Mouse (Mus musculus) embryonic facial prominence, embryonic 10.5 days (tissue): ENCODE results near the gene Ssxa1. TPM values are rescaled to one million over a fixed set of nuclear protein-coding genes. Genes with fewer than 3 reads are reported as not detected.
"Not testable (repeated sequence)": the region's sequence is repeated elsewhere in the genome, so short reads cannot be mapped to it uniquely, and the experiment has no call there.

Experiments used
- DNase-seq: peaks from one replicate; pipeline ENCODE4 v3.0.0-alpha.2; 2017; ENCODE audit warnings: low spot score
- H3K27ac ChIP-seq: fragments of 300-500 bp; sonication (generic); replicated peaks from 2 replicates; pipeline ENCODE4 v1.5.1; 2016; ENCODE audit warnings: mild to moderate bottlenecking
- H3K27me3 ChIP-seq: fragments of 300-500 bp; sonication (generic); replicated peaks from 2 replicates; pipeline ENCODE4 v1.6.1; 2016; ENCODE audit warnings: low read depth, mild to moderate bottlenecking; ENCODE audit not compliant: poor library complexity, severe bottlenecking
- H3K36me3 ChIP-seq: fragments of 300-500 bp; sonication (generic); replicated peaks from 2 replicates; pipeline ENCODE4 v1.6.1; 2016; ENCODE audit warnings: mild to moderate bottlenecking, moderate library complexity
- H3K4me1 ChIP-seq: fragments of 300-500 bp; sonication (generic); 2 replicates; pipeline ENCODE4 v1.6.1; 2016
- H3K4me3 ChIP-seq: fragments of 300-500 bp; sonication (generic); 2 replicates; pipeline ENCODE4 v1.5.1; 2016; ENCODE audit warnings: mild to moderate bottlenecking, moderate library complexity
- H3K9me3 ChIP-seq: fragments of 300-500 bp; sonication (generic); 2 replicates; pipeline ENCODE4 v1.6.1; 2016; ENCODE audit warnings: mild to moderate bottlenecking
- WGBS: fragments of 180-500 bp; shearing (Covaris S2); methylation state at CpG from one replicate; pipeline ENCODE4 v1.1.7; 2016; 5-methylcytosine and 5-hydroxymethylcytosine counted together
- polyA plus RNA-seq: library from polyadenylated mRNA; unstranded; fragments of >200 nt; fragmentation: Nextera tagmentation; extraction: Ambion mirVana; gene quantifications from 2 replicates; pipeline ENCODE4 v1.2.1, GENCODE M21; 2016

Ssxa1 gene
- polyA plus RNA-seq, result not detected in 2 replicates

GRCm38 (mm10) chrX:21115520-21115919 is at the start of gene Ssxa1:
Gene Ssxa1, plus strand, starts transcription at chrX:21115820.
- no peaks in the 10 kb centered on the region for H3K9me3 ChIP-seq
- no peaks in the 10 kb centered on the region for H3K27me3 ChIP-seq
- no peak for DNase-seq
- H3K36me3 ChIP-seq, result no peaks in the 10 kb centered on the region
- WGBS, result 78% methylated on average over 4 of the region's 4 CpGs
- H3K4me1 ChIP-seq, result no peaks in the 10 kb centered on the region
- H3K27ac ChIP-seq, result no peak within 1 kb of the TSS
- no peak within 1 kb of the TSS for H3K4me3 ChIP-seq

DNA sequence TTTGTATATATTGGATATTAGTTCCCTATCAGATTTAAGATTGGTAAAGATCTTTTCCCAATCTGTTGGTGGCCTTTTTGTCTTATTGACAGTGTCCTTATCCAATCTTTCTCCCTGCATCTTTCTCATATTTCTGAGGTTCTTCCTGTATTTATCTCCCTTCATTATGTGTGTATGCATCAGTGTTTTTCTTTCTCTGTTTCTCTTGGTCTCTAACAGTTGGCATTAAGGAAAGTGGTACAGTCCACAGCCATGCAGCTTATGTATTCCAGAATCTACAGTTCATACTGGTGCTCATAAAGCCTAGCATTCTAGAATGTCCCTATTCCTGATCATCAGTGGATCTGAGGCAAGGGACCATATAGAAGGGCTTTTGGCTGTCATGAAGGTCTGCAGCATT is 47.5 kb upstream of the Ssxa1 start, which contains the start of gene Spaca5:
Spaca5 (plus strand) TSS at position 301 of the 400 bp plus-strand sequence.
- no peak within 1 kb of the TSS for H3K4me3 ChIP-seq
- no peak within 1 kb of the TSS for H3K27ac ChIP-seq
- H3K27me3 ChIP-seq, result no peaks in the 10 kb centered on the region
- DNase-seq, result no peak
- no peaks in the 10 kb centered on the region for H3K36me3 ChIP-seq
- H3K4me1 ChIP-seq, result no peaks in the 10 kb centered on the region
- no peaks in the 10 kb centered on the region for H3K9me3 ChIP-seq

DNA sequence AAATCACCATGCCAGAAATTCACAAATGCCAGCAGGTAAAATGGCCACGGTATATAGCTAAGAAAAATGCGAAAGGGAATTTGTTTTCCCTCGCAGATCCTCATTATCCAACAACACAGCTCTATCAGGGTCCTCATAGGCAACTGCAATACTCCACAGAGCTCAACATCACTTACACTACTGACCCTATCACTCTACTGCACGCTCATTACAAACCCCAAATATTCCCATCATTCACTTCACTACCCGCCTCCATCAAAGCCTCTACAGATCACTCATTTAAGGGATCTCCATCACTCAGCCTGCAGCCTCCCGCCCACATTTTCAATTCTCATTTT is 27.0 kb upstream of the Ssxa1 start:
- H3K36me3 ChIP-seq, result peaks cover 6% of the 10 kb centered on the region; the same call in 1 of the 2 replicates
- H3K27ac ChIP-seq, result peak overlapping the region; percentile 63
- no peak for DNase-seq
- 36% methylated on average over 6 of the region's 6 CpGs for WGBS
- H3K4me3 ChIP-seq, result peak overlapping the region; percentile 59
- no peaks in the 10 kb centered on the region for H3K4me1 ChIP-seq
- H3K27me3 ChIP-seq, result no peaks in the 10 kb centered on the region
- peaks cover 3% of the 10 kb centered on the region; the same call in 1 of the 2 replicates for H3K9me3 ChIP-seq

DNA sequence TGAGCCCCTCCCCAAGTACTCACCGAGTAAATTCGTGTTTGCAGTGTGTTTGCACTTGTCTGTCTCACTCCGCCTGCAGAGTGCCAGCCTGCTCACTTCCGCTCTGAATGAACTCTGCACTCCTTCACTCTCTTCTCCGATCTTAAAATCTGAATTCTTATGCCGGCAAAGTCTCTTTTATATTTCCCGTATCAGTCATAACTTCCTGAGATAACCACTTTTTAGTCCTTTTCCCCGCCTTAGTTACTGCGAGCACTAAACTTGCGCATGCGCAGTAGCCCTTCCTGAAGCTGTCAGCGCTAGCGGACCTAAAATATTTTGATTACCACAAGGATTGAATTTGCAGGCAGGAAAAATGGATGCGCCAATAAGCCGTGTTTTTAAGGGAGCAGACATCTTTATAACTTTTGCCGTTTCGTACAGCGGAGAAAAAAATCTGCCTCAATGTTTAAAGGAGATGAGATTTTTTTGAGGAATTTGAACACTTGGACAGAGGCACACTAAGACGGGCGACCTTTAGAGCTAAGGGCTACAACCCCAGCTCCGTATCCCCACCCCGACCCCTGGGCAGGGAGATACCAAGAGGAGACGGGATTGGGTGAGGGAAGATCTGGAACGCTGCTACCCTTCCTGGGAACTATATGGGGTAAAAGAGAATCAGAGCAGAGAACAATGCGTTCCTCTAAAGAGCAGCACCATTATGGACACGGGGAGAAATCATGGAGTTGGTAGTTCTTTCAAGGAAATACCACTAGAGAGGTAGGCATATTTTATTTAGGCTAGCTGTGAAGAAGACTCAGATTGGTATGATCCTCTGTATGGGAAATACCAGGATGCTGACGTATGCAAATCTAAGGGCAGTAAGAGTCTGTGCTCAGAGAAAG is 26.4 kb upstream of the Ssxa1 start, which contains the start of gene Zfp300:
Zfp300 (minus strand) TSS at position 545 of the 884 bp plus-strand sequence.
- DNase-seq, result peak; percentile 60
- Histone ChIP-seq H3K36me3 (no peaks in the 10 kb centered on the region), H3K9me3 (no peaks in the 10 kb centered on the region), H3K4me1 (no peaks in the 10 kb centered on the region), H3K27ac (peak within 1 kb of the TSS; percentile 63), H3K4me3 (peak within 1 kb of the TSS; percentile 59), H3K27me3 (no peaks in the 10 kb centered on the region)
- 19% methylated on average over 27 of the region's 27 CpGs for WGBS

GRCm38 (mm10) chrX:21089867-21090239 is 25.8 kb upstream of the Ssxa1 start:
- no peak overlapping the region for H3K27ac ChIP-seq
- DNase-seq, result no peak
- H3K27me3 ChIP-seq, result no peaks in the 10 kb centered on the region
- H3K36me3 ChIP-seq, result no peaks in the 10 kb centered on the region
- H3K4me3 ChIP-seq, result peak overlapping the region; percentile 59
- H3K9me3 ChIP-seq, result no peaks in the 10 kb centered on the region
- 46% methylated on average over 7 of the region's 7 CpGs for WGBS
- H3K4me1 ChIP-seq, result no peaks in the 10 kb centered on the region

- H3K4me3 ChIP-seq, H3K4me1 ChIP-seq, H3K9me3 ChIP-seq, H3K27me3 ChIP-seq, H3K36me3 ChIP-seq, DNase-seq, H3K27ac ChIP-seq: not testable (repeated sequence)
- WGBS, result 88% methylated on average over 25 of the region's 25 CpGs
Measured at GRCm38 (mm10) chrX:21146675-21147074, 31.1 kb downstream of the Ssxa1 start.

Other genes starting within 250 kb of the Ssxa1 start
- 10.8 and 13.4 TPM in 2 replicates for gene Timp1, start 245.7 kb upstream of the Ssxa1 start, polyA plus RNA-seq
- 2.2 and 2.3 TPM in 2 replicates for gene Syn1, start 194.8 kb upstream of the Ssxa1 start, polyA plus RNA-seq
- 2.8 and 3.7 TPM in 2 replicates for gene Cfp, start 184.3 kb upstream of the Ssxa1 start, polyA plus RNA-seq
- gene Elk1, start 165.2 kb upstream of the Ssxa1 start, polyA plus RNA-seq, result 13.1 and 14.0 TPM in 2 replicates
- 67.6 and 69.7 TPM in 2 replicates for gene Uxt, start 153.8 kb upstream of the Ssxa1 start, polyA plus RNA-seq
- gene Zfp182, start 53.5 kb upstream of the Ssxa1 start, polyA plus RNA-seq, result 5.3 and 5.6 TPM in 2 replicates
- gene Spaca5, start 47.4 kb upstream of the Ssxa1 start, polyA plus RNA-seq, result not detected in 2 replicates
- gene Zfp300, start 26.3 kb upstream of the Ssxa1 start, polyA plus RNA-seq, result 1.5 and 1.9 TPM in 2 replicates
- not detected in 2 replicates for gene Gm21876, start 59.8 kb downstream of the Ssxa1 start, polyA plus RNA-seq